Mouse (Mus musculus) C2C12 (cell line): ENCODE measurements at regions not wholly inside any gene's neighbourhood (a gene's known extent, or its start where the extent isn't known, plus 50 kb on each side); places are given as distances from the start of the nearest gene placed in this dataset.

Experiments used
- CTCF ChIP-seq: IDR thresholded peaks from one replicate; pipeline ENCODE4 v1.5.1; 2011; ENCODE audit not compliant: control insufficient read depth, insufficient read depth, insufficient read length
- MAX ChIP-seq: IDR thresholded peaks from one replicate; pipeline ENCODE4 v1.6.1; 2011; ENCODE audit warnings: mild to moderate bottlenecking, control low read depth
- MYOG ChIP-seq: IDR thresholded peaks from one replicate; pipeline ENCODE4 v1.6.1; 2011; ENCODE audit not compliant: control insufficient read depth, insufficient read length; ENCODE audit errors: extremely low read depth
- USF1 ChIP-seq: IDR thresholded peaks from one replicate; pipeline ENCODE4 v1.6.1; 2011; ENCODE audit warnings: low read depth, mild to moderate bottlenecking, control low read depth, moderate library complexity

DNA sequence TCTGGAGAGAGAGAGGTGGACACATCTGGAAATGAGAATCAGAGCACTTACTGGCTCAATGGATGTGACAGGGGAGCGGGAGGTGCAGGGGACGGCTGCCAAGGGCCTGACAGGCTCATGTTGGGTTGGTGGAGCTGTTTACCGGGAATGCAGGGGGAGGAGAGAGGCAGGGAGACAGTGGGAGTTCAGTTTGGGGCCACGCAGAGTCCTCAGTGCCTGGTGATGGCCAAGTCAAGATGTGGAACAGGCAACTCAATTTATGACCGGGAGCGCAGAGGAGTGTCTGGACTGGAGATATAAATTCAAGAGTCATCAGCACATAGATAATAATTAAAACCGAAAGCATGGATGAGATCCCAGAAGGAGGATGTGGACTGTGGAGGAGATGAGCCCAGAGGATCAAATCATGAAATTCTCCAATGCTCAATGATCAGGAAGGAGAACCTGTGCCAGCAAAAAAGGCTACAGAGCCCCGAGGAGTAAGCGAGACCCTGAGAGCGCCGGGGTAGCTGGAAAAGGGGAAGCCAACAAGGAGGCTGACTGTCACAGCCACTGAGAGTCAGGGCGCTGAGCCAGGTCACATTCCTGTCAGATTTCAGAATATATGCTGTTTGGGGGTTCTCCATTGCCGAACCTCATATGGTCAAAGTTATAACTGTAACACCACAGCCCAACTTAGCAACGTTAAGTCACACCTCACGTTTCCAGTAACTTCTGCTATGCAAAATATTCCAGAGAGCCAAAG, 358.0 kb upstream of the Npvf start:
- TF ChIP-seq CTCF (no peak), MAX (no peak), MYOG (no peak), USF1 (no peak)
